Mouse (Mus musculus) ES-Bruce4 (cell line): Measurements from ENCODE around the gene Upp2. TPM values are rescaled to one million over a fixed set of nuclear protein-coding genes. Genes with fewer than 3 reads are reported as not detected.
A peak's percentile ranks its signal among the peaks of the same experiment; 100 is the strongest.

Experiments
- H3K27ac ChIP-seq: 2 replicates; pipeline ENCODE4 v1.5.1; 2012; ENCODE audit warnings: low read length, inconsistent platforms; ENCODE audit not compliant: insufficient read depth
- H3K27me3 ChIP-seq: 2 replicates; pipeline ENCODE4 v1.6.1; 2012; ENCODE audit warnings: mild to moderate bottlenecking, low read length, inconsistent platforms; ENCODE audit not compliant: control insufficient read depth, poor library complexity, insufficient read depth, severe bottlenecking
- H3K36me3 ChIP-seq: 2 replicates; pipeline ENCODE4 v1.6.1; 2012; ENCODE audit warnings: inconsistent platforms, mild to moderate bottlenecking, low read length, moderate library complexity; ENCODE audit not compliant: control insufficient read depth, poor library complexity, insufficient read depth, severe bottlenecking
- H3K4me1 ChIP-seq: one replicate; pipeline ENCODE4 v1.8.1; 2011; ENCODE audit warnings: low read length; ENCODE audit not compliant: control insufficient read depth, insufficient read depth
- H3K4me3 ChIP-seq: 2 replicates; pipeline ENCODE4 v1.5.1; 2011; ENCODE audit warnings: low read depth, mild to moderate bottlenecking, low read length
- H3K9ac ChIP-seq: 2 replicates; pipeline ENCODE4 v1.6.1; 2012; ENCODE audit warnings: low read depth, mild to moderate bottlenecking, inconsistent platforms; ENCODE audit not compliant: poor library complexity, severe bottlenecking
- H3K9me3 ChIP-seq: replicated peaks from 2 replicates; pipeline ENCODE4 v1.6.1; 2012; ENCODE audit warnings: mild to moderate bottlenecking, low read length, inconsistent platforms; ENCODE audit not compliant: control insufficient read depth, poor library complexity, insufficient read depth, severe bottlenecking
- CTCF ChIP-seq: IDR thresholded peaks from one replicate; pipeline ENCODE4 v1.8.1; 2011; ENCODE audit warnings: low read depth, low read length
- EP300 ChIP-seq: IDR thresholded peaks from 2 replicates; pipeline ENCODE4 v1.6.1; 2011; ENCODE audit warnings: low read depth, low read length; ENCODE audit not compliant: insufficient read depth
- POLR2A ChIP-seq: IDR thresholded peaks from one replicate; pipeline ENCODE4 v1.8.1; 2011; ENCODE audit warnings: low read length; ENCODE audit not compliant: insufficient read depth
- polyA plus RNA-seq: library from polyadenylated mRNA; stranded (reverse); fragments of >200 nt; gene quantifications from 2 replicates; pipeline ENCODE4 v1.2.4, GENCODE M21; 2011; ENCODE audit warnings: low read depth; ENCODE audit not compliant: missing spikeins, insufficient read depth, insufficient read length

Gene Upp2
- polyA plus RNA-seq, 1 experiment: not detected

GRCm38 (mm10) chr2:58645667-58646066 is 78.6 kb downstream of the Upp2 start:
- TF ChIP-seq POLR2A (no peak), EP300 (no peak), CTCF (no peak)
- Histone ChIP-seq H3K27ac (no peak overlapping the region), H3K9ac (no peak overlapping the region), H3K36me3 (no peaks in the 10 kb centered on the region), H3K27me3 (no peaks in the 10 kb centered on the region), H3K4me1 (no peaks in the 10 kb centered on the region), H3K4me3 (no peak overlapping the region), H3K9me3 (no peaks in the 10 kb centered on the region)

DNA sequence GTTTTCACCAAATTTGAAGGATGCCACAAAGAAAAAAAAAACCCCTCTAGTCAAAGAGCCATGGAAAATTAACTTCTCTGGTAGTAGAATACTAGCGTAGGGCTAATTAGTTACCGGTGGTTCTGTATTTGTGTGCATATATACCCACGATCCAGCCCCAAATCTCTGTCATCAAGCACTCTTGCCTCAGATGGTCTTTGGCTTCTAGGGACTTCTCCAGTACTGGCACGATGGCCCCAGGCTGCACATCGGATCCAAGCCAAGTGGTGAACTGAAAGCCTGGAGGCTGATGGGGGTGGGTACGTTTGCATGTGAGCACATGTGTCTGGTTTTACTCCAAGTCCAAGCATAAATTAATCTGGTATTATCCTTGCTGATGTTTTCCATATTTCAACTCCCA is 88.1 kb downstream of the Upp2 start:
- H3K36me3 ChIP-seq: no peaks in the 10 kb centered on the region
- no peak overlapping the region for H3K27ac ChIP-seq
- no peaks in the 10 kb centered on the region for H3K27me3 ChIP-seq
- H3K4me1 ChIP-seq: no peaks in the 10 kb centered on the region
- H3K4me3 ChIP-seq: no peak overlapping the region
- no peak overlapping the region for H3K9ac ChIP-seq
- TF ChIP-seq EP300 (no peak), CTCF (no peak)
- peaks cover 3% of the 10 kb centered on the region for H3K9me3 ChIP-seq

GRCm38 (mm10) chr2:58656959-58657358 is 89.9 kb downstream of the Upp2 start:
- no peak overlapping the region for H3K27ac ChIP-seq
- H3K36me3 ChIP-seq: no peaks in the 10 kb centered on the region
- H3K4me1 ChIP-seq: peaks cover 1% of the 10 kb centered on the region
- no peaks in the 10 kb centered on the region for H3K27me3 ChIP-seq
- no peak overlapping the region for H3K9ac ChIP-seq
- TF ChIP-seq EP300 (no peak), CTCF (no peak), POLR2A (no peak)
- no peak overlapping the region for H3K4me3 ChIP-seq
- peaks cover 3% of the 10 kb centered on the region for H3K9me3 ChIP-seq

DNA sequence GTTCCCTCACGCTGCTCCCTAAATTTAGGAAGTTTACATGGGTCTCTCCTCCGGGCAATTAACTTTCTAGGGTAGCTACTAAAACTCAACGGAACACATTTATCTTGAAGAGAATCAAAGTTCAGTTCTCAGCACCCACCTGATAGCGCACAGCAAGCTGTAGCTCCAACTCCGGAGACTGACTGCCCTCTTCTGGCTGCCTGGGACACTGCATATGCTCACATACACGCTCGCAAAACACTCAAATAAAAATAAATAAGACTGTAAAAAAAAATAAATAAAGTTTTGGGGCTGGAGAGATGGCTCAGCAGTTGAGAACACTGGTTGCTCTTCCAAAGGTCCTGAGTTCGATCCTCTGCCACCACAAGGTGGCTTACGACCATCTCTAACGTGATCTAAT is 90.8 kb downstream of the Upp2 start:
- peaks cover 3% of the 10 kb centered on the region for H3K9me3 ChIP-seq
- H3K27ac ChIP-seq: no peak overlapping the region
- no peaks in the 10 kb centered on the region for H3K27me3 ChIP-seq
- H3K36me3 ChIP-seq: no peaks in the 10 kb centered on the region
- TF ChIP-seq CTCF (peak; percentile 57), POLR2A (no peak)
- no peak overlapping the region for H3K9ac ChIP-seq
- H3K4me1 ChIP-seq: peaks cover 1% of the 10 kb centered on the region
- no peak overlapping the region for H3K4me3 ChIP-seq

DNA sequence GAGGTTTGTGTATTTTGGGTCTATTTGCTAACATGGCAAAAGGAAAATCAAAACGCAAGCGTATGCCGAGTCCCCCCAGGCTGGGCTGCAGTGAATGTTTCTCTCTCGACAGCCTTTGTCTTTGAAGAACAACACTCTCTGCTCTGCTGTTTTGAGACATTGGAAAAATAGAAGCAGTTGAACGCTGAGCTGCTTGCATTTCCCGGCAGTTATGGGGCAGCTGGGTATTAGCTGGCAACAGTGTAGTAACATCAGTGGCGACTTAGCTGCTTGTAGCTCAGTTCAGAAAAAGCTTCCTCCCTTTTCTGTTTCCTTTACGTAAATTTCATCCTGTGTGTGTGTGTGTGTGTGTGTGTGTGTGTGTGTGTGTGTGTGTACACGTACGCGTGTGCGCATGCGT is 93.5 kb downstream of the Upp2 start:
- Histone ChIP-seq H3K9ac (no peak overlapping the region), H3K36me3 (no peaks in the 10 kb centered on the region), H3K27me3 (no peaks in the 10 kb centered on the region), H3K27ac (no peak overlapping the region), H3K9me3 (peaks cover 3% of the 10 kb centered on the region), H3K4me1 (peaks cover 1% of the 10 kb centered on the region), H3K4me3 (no peak overlapping the region)
- TF ChIP-seq CTCF: no peak
- no peak for TF ChIP-seq EP300
- no peak for TF ChIP-seq POLR2A

DNA sequence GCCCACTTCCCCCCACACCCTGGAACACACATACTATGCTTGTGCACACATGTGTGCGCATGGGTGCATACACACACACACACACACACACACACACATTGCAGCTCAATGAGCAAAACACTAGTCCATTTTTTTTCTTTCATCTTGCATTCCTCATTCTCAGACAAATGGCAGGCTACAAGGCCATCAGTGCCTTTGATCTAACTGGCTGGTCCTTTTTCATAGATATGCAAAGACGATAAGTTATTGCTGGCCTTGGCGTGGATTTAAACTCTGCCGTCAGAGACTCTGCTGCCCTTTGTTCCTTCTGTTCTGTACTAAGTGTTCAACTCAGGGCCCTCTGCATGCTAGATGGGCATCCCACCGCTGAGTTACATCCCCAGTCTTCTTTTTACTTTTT is 94.0 kb downstream of the Upp2 start:
- TF ChIP-seq CTCF (no peak), EP300 (no peak), POLR2A (no peak)
- H3K27ac ChIP-seq: no peak overlapping the region
- H3K4me3 ChIP-seq: no peak overlapping the region
- H3K4me1 ChIP-seq: peaks cover 1% of the 10 kb centered on the region
- no peaks in the 10 kb centered on the region for H3K36me3 ChIP-seq
- H3K9me3 ChIP-seq: peaks cover 3% of the 10 kb centered on the region
- H3K9ac ChIP-seq: no peak overlapping the region
- H3K27me3 ChIP-seq: no peaks in the 10 kb centered on the region

DNA sequence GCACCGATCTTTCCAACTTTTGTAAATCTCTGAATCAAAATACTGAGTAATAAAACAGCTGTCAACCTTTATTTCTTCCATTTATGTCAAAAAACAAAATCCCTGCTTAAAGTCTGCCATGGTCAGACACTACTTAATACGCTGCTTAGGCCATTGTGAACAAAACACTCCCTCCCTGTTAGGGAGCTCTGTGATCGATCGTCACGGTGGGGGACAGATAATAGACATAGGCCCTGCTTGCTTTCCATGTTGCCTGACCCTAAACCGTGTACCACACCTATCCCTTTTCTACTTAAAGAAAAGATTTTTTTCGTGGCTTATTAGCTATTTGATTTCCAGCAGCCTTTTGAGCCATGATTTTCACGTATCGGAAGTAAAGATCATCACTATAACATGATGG is 95.6 kb downstream of the Upp2 start:
- Histone ChIP-seq H3K27ac (no peak overlapping the region), H3K4me1 (peaks cover 1% of the 10 kb centered on the region), H3K9me3 (peaks cover 1% of the 10 kb centered on the region), H3K27me3 (no peaks in the 10 kb centered on the region), H3K9ac (no peak overlapping the region), H3K4me3 (no peak overlapping the region), H3K36me3 (no peaks in the 10 kb centered on the region)
- TF ChIP-seq CTCF (no peak), POLR2A (no peak), EP300 (no peak)
